Mouse (Mus musculus) gastrocnemius, postnatal 10 days (tissue): ENCODE data around the gene Pgr. TPM values are rescaled to one million over a fixed set of nuclear protein-coding genes. Genes with fewer than 3 reads are reported as not detected.

Experiments
- total RNA-seq, 2 experiments: library from RNA; stranded (reverse); gene quantifications; 2 replicates each; pipeline ENCODE4 v1.2.3; 2021

Pgr gene
- total RNA-seq, 2 experiments from 2014 or later, result 0.07 to 0.09 TPM

Other genes starting within 250 kb of the Pgr start
- not detected for gene Gm16485, start 72.0 kb downstream of the Pgr start, total RNA-seq